Mouse (Mus musculus) heart, embryonic 14.5 days (tissue): ENCODE data around the gene Bcl2. TPM values are rescaled to one million over a fixed set of nuclear protein-coding genes. Genes with fewer than 3 reads are reported as not detected.
A peak's percentile ranks its signal among the peaks of the same experiment; 100 is the strongest.

Experiments
- ATAC-seq: fragments of 200-750 bp; cut with Nextera tagmentation; 2 replicates; pipeline ENCODE4 v1.8.0; 2017; ENCODE audit warnings: low read depth, moderate TSS enrichment; ENCODE audit not compliant: insufficient number of reproducible peaks, insufficient read depth, low FRiP score
- H3K27ac ChIP-seq, 2 experiments: fragments of 200-500 bp in 1 of 2; fragments of 300-500 bp in 1 of 2; sonication (generic) in 1 of 2; replicated peaks in 1 of 2; 2 replicates each; pipeline ENCODE4 v1.5.1; 2012 to 2014; ENCODE audit warnings: low read depth in 2 of 2, low read length in 2 of 2, control low read depth in 1 of 2, mild to moderate bottlenecking in 1 of 2, mixed read lengths in 1 of 2; ENCODE audit not compliant: control insufficient read depth in 1 of 2, insufficient read depth in 1 of 2
- H3K27me3 ChIP-seq: fragments of 300-500 bp; sonication (generic); 2 replicates; pipeline ENCODE4 v1.6.1; 2014; ENCODE audit warnings: mild to moderate bottlenecking, low read length, control low read depth; ENCODE audit not compliant: control insufficient read depth, insufficient read depth
- H3K36me3 ChIP-seq: fragments of 300-500 bp; sonication (generic); 2 replicates; pipeline ENCODE4 v1.6.1; 2014; ENCODE audit warnings: mild to moderate bottlenecking, control low read depth, low read length, mixed read lengths; ENCODE audit not compliant: control insufficient read depth, insufficient read depth
- H3K4me1 ChIP-seq, 2 experiments: fragments of 200-500 bp in 1 of 2; fragments of 300-500 bp in 1 of 2; sonication (generic) in 1 of 2; 2 replicates each; pipeline ENCODE4 v1.6.1; 2012 to 2014; ENCODE audit warnings: low read length in 2 of 2, control low read depth in 1 of 2, mixed read lengths in 1 of 2; ENCODE audit not compliant: control insufficient read depth in 2 of 2, insufficient read depth in 2 of 2
- H3K4me2 ChIP-seq: fragments of 300-500 bp; sonication (generic); 2 replicates; pipeline ENCODE4 v1.6.1; 2014; ENCODE audit warnings: mild to moderate bottlenecking, low read length
- H3K4me3 ChIP-seq, 2 experiments: fragments of 200-500 bp in 1 of 2; fragments of 300-500 bp in 1 of 2; sonication (generic) in 1 of 2; 2 replicates each; pipeline ENCODE4 v1.5.1; 2012 to 2014; ENCODE audit warnings: low read length in 2 of 2, mild to moderate bottlenecking in 2 of 2, control low read depth in 1 of 2, low read depth in 1 of 2, moderate library complexity in 1 of 2; ENCODE audit not compliant: control insufficient read depth in 1 of 2, insufficient read depth in 1 of 2
- H3K9ac ChIP-seq: fragments of 300-500 bp; sonication (generic); 2 replicates; pipeline ENCODE4 v1.6.1; 2014; ENCODE audit warnings: mild to moderate bottlenecking, low read length
- H3K9me3 ChIP-seq: fragments of 300-500 bp; sonication (generic); 2 replicates; pipeline ENCODE4 v1.6.1; 2016; ENCODE audit warnings: low read length, control low read depth; ENCODE audit not compliant: control insufficient read depth
- WGBS: fragments of 180-500 bp; shearing (Covaris S2); extraction: QIAGEN DNeasy Blood & Tissue Kit; methylation state at CpG from one replicate; pipeline ENCODE4 v1.1.7; 2014; 5-methylcytosine and 5-hydroxymethylcytosine counted together
- polyA plus RNA-seq: library from polyadenylated mRNA; unstranded; fragments of >200 nt; fragmentation: Nextera tagmentation; extraction: Ambion mirVana; gene quantifications from 2 replicates; pipeline ENCODE4 v1.2.1, GENCODE M21; 2014

The Bcl2 gene
- polyA plus RNA-seq, result 5.3 and 6.2 TPM in 2 replicates

DNA sequence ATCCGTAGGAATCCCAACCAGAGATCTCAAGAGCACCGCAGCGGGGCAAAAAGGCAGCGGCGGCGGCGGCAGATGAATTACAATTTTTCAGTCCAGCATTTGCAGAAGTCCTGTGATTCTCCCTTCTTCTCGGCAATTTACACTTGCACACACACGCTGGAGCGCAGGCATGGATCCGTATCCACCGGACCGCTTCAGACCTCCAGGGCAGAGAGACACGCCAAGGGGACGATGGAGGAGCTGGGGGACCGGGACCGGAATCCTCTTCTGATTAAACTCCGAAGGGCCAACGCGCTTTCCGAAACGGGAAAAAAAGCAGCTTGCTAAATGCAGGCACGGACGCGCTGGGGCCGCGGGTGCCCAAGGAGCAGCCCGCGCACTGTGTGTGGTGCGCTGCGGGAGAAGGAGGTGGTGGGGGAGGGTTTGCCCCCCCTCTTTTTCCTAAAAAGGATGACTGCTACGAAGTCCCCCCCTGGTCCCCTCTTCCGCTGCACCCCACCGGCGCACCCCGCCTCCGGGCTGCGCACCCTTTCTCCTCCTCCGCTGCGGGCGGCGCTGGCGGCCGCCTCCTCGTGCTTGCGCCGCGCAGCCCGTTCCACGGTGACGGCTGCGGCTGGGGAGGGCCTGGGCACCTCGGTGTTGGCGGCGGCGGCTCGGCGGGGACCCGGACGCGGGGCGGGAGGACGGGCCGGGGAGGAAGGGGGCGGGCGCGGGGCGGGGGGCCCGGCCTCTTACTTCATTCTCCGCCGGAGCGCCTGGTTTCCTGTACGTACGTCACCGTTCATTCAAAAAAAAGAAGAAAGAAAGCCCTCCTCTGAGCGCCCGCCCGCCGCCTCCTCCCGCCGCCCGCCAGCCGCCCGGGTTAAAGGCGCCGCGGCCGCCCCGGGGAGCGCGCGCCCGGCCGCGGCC lies at the start of gene Bcl2:
Bcl2 (minus strand) TSS at position 654 of the 909 bp plus-strand sequence.
- Histone ChIP-seq H3K9me3 (no peaks in the 10 kb centered on the region), H3K27me3 (no peaks in the 10 kb centered on the region), H3K36me3 (no peaks in the 10 kb centered on the region), H3K27ac (peak within 1 kb of the TSS; percentile 71 to 88), H3K9ac (peak within 1 kb of the TSS; percentile 90), H3K4me1 (peaks cover 7 to 16% of the 10 kb centered on the region in 2 experiments), H3K4me2 (peak within 1 kb of the TSS; percentile 95), H3K4me3 (peak within 1 kb of the TSS; percentile 58 to 86)
- under 1% methylated on average over 69 of the region's 95 CpGs for WGBS
- ATAC-seq, result peak; percentile 68

DNA sequence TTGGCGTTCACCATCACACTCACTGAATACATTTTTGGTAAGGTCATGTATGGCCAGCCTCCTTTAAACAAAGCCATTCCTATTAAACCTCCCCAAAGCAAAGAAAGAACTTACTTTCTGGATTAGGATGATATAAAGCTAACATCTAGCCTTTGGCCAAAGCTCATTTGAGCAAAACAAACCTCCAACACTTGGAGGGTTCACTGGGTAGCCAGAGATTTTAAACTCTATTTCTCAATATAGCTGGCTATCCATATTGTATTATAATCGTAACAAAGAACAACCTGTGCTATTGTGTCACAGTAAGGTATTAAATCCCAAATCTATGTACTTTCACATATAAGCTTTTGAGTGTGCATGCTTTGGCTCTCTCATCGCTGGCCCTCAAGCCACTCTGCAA lies 46.7 kb upstream of the Bcl2 start:
- no peak overlapping the region for H3K4me3 ChIP-seq
- H3K9ac ChIP-seq, result no peak overlapping the region
- no peaks in the 10 kb centered on the region for H3K9me3 ChIP-seq
- peaks cover 13% of the 10 kb centered on the region; the same call in 1 of the 2 replicates for H3K36me3 ChIP-seq
- no peak for ATAC-seq
- no peaks in the 10 kb centered on the region for H3K27me3 ChIP-seq
- H3K4me1 ChIP-seq, result peaks cover 2 to 13% of the 10 kb centered on the region in 2 experiments
- peak overlapping the region; percentile 97; the same call in 1 of the 2 replicates for H3K4me2 ChIP-seq
- WGBS, result 80% methylated on average over 3 of the region's 3 CpGs
- H3K27ac ChIP-seq, result no peak overlapping the region

DNA sequence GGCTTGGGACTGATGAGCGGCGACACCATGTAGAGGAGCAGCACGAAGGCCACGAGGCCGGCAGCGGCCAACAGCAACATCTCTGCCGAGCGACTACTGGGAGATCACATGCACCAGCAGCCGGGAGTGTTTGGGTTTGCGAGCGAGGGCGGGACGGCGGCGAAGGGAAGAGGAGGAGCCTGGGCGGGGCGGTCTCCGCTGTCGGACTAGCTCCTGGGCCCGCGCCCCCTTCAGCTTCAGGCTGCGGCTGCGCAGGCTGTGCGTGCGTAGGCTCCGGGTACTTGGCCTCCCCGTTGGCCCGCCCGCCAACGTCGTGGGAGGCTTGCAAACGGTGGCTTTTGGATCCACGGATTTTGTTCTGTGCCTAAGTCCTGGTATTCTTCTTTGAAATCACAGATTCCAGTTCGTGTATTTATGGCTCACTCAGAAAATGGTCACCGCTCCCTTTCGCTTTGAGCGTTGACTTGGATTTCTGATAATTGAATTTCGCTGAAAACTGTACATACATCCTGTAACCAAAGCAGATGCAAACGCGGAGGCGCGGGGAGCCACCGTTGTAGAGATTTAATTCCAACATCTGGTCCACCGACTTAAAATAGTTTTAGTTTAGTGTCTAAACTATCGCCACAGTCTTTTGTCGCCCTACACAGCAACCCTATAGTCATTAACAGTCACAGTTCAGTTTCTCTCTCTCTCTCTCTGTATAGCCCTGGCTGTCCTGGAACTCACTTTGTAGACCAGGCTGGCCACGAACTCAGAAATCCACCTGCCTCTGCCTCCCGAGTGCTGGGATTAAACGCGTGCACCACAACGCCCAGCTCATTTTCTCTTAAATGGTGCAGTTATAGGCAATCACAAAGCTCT lies 45.7 kb upstream of the Bcl2 start, which contains the start of gene Kdsr:
Kdsr (minus strand) TSS at position 156 of the 864 bp plus-strand sequence.
- Histone ChIP-seq H3K36me3 (peaks cover 9% of the 10 kb centered on the region), H3K9me3 (no peaks in the 10 kb centered on the region), H3K4me3 (peak within 1 kb of the TSS; percentile 61 to 73), H3K27me3 (no peaks in the 10 kb centered on the region), H3K9ac (peak within 1 kb of the TSS; percentile 79), H3K27ac (peak within 1 kb of the TSS; percentile 92 to 93), H3K4me1 (peaks cover 2 to 10% of the 10 kb centered on the region in 2 experiments), H3K4me2 (peak within 1 kb of the TSS; percentile 97)
- peak; percentile 99 for ATAC-seq
- 2% methylated on average over 50 of the region's 51 CpGs for whole genome bisulfite sequencing

DNA sequence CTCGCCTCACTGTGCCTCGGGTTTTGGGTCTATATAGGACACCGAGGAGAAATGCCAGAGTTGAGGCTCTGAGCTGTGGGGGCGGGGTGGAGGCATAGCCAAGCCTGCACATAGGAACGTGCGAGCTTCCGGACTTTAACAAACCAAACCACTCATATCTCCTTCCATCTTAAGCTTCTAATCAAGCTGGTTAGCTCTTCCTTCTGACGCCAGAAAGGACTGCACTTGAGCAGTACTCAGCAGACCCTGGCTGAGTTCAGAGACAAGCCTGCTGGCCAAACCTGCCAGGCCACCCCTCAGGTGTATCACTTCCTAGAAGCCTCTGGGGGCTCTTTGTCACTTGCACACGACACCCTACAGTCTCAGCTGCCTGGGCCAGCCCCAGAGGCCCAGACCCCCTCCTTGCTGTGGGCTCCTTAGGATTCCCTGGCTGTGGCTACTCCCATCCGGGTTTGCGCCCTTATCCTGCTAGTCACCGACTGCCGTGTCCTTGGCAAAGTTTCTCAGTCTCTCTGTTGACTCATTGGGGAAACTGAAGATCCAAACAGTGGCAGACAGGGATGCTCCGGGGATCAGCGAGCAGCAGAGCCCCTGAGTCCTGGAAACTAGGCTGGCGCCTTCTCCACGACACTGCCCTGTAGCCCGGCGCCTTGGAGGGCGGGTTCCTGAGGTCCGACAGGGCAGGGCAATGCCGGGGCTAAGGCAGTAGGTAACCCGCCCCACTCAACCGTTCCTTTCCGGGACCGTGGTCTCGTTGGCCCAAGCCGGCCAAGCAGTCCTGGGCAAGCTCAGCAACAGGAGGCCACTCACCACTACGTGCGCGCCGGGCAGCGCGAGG lies 44.9 kb upstream of the Bcl2 start:
- Histone ChIP-seq H3K9ac (peak overlapping the region; percentile 79), H3K27me3 (no peaks in the 10 kb centered on the region), H3K4me1 (peaks cover 2 to 10% of the 10 kb centered on the region in 2 experiments), H3K36me3 (peaks cover 7% of the 10 kb centered on the region; the same call in 1 of the 2 replicates), H3K4me2 (peak overlapping the region; percentile 97), H3K4me3 (peak overlapping the region; percentile 61 to 73), H3K27ac (peak overlapping the region; percentile 88 to 92), H3K9me3 (no peaks in the 10 kb centered on the region)
- 1% methylated on average over 34 of the region's 34 CpGs for WGBS
- ATAC-seq, result peak; percentile 64

DNA sequence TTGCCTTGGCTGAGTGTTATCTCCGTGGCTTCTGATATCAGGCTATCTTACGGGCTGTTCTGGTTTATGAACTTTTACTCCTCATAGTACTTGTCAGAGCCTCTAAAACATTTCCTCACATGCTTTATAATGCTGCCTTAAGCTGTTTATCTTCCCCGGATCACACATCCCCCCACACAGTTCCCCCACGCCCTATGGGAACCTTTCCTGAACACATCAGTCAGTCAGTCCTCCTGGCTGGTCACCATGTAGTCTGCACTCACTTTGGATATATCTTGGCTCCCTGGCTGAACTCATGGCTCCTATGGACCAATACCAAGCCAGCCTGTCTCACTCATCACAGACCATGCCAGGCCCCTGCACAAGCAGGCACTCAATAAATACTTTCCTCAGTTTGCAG lies 42.6 kb upstream of the Bcl2 start:
- Histone ChIP-seq H3K4me3 (no peak overlapping the region), H3K9me3 (no peaks in the 10 kb centered on the region), H3K9ac (no peak overlapping the region), H3K4me2 (no peak overlapping the region), H3K27me3 (no peaks in the 10 kb centered on the region), H3K36me3 (peaks cover 16% of the 10 kb centered on the region), H3K27ac (no peak overlapping the region), H3K4me1 (peaks cover 2 to 10% of the 10 kb centered on the region in 2 experiments)
- whole genome bisulfite sequencing, result 65% methylated on average over 4 of the region's 4 CpGs
- ATAC-seq, result no peak

DNA sequence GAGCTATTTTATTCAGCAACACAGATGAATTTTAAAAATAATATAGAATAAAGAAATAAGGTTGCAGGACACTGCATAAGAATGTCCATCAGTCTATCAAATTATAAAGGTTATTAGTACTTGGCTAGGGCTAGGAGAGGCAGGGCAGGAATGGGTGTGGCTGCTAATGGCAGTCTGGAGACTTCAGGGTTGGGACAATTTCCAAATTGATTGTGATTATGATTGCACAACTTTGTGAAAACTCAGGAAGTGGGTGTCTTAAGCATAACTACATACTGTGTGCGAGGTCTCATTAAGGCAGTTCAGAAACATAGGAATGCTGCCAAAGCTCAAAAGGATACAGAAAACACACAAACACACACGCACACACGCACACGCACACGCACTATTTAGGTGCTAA lies 37.9 kb upstream of the Bcl2 start:
- H3K9me3 ChIP-seq, result no peaks in the 10 kb centered on the region
- no peak overlapping the region for H3K9ac ChIP-seq
- no peaks in the 10 kb centered on the region for H3K27me3 ChIP-seq
- H3K27ac ChIP-seq, result no peak overlapping the region
- H3K4me3 ChIP-seq, result no peak overlapping the region
- H3K4me2 ChIP-seq, result no peak overlapping the region
- 93% methylated on average over 5 of the region's 5 CpGs for WGBS
- ATAC-seq, result no peak
- peaks cover 35% of the 10 kb centered on the region for H3K36me3 ChIP-seq
- H3K4me1 ChIP-seq, result no peaks in the 10 kb centered on the region

DNA sequence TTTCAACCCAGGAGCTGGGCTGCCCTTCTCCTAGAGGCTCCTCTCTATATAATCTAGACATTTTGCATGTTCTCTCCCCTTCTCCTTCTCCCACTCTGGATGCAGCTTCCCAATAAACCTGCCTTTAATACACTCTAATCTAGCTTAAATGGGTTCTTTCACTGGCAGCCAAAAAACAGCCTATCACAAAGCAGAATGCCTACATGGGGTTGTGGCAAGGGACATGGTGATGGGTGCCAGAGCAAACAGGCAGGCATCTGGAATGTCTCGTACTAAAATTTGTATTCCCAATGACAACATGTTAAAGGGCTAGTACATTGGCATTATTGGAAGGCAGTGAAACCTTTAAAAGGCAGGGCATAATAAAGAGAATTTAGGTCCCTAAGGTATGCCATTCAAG lies 36.6 kb upstream of the Bcl2 start:
- Histone ChIP-seq H3K4me2 (no peak overlapping the region), H3K4me3 (no peak overlapping the region), H3K27ac (no peak overlapping the region), H3K9me3 (no peaks in the 10 kb centered on the region), H3K27me3 (no peaks in the 10 kb centered on the region), H3K4me1 (no peaks in the 10 kb centered on the region), H3K9ac (no peak overlapping the region), H3K36me3 (peaks cover 47% of the 10 kb centered on the region)
- no peak for ATAC-seq
- 51% methylated on average over 1 of the region's 1 CpGs for WGBS
